Mouse (Mus musculus) midbrain, embryonic 15.5 days (tissue): Measurements from ENCODE around the gene Tyrobp. TPM values are rescaled to one million over a fixed set of nuclear protein-coding genes. Genes with fewer than 3 reads are reported as not detected.

Experiments used
- ATAC-seq: fragments of 200-750 bp; cut with Nextera tagmentation; replicated peaks from 2 replicates; pipeline ENCODE4 v1.8.0; 2017; ENCODE audit warnings: moderate TSS enrichment
- H3K27ac ChIP-seq: fragments of 300-500 bp; sonication (generic); 2 replicates; pipeline ENCODE4 v1.5.1; 2015; ENCODE audit warnings: mild to moderate bottlenecking, inconsistent platforms
- H3K27me3 ChIP-seq: fragments of 300-500 bp; sonication (generic); replicated peaks from 2 replicates; pipeline ENCODE4 v1.6.1; 2015; ENCODE audit warnings: inconsistent platforms
- H3K36me3 ChIP-seq: fragments of 300-500 bp; sonication (generic); replicated peaks from 2 replicates; pipeline ENCODE4 v1.6.1; 2015; ENCODE audit warnings: inconsistent platforms
- H3K4me1 ChIP-seq: fragments of 300-500 bp; sonication (generic); 2 replicates; pipeline ENCODE4 v1.6.1; 2015; ENCODE audit warnings: inconsistent platforms
- H3K4me2 ChIP-seq: fragments of 300-500 bp; sonication (generic); 2 replicates; pipeline ENCODE4 v1.6.1; 2015; ENCODE audit warnings: inconsistent platforms, mild to moderate bottlenecking, moderate library complexity
- H3K4me3 ChIP-seq: fragments of 300-500 bp; sonication (generic); 2 replicates; pipeline ENCODE4 v1.5.1; 2015; ENCODE audit warnings: mild to moderate bottlenecking, inconsistent platforms
- H3K9ac ChIP-seq: fragments of 300-500 bp; sonication (generic); 2 replicates; pipeline ENCODE4 v1.6.1; 2015; ENCODE audit warnings: mild to moderate bottlenecking, inconsistent platforms
- H3K9me3 ChIP-seq: fragments of 300-500 bp; sonication (generic); 2 replicates; pipeline ENCODE4 v1.6.1; 2016; ENCODE audit warnings: inconsistent platforms
- whole genome bisulfite sequencing: fragments of 180-500 bp; shearing (Covaris S2); methylation state at CpG from one replicate; pipeline ENCODE4 v1.1.7; 2015; ENCODE audit warnings: mixed read lengths; 5-methylcytosine and 5-hydroxymethylcytosine counted together
- polyA plus RNA-seq: library from polyadenylated mRNA; unstranded; fragments of >200 nt; fragmentation: Nextera tagmentation; extraction: Ambion mirVana; gene quantifications from 2 replicates; pipeline ENCODE4 v1.2.1, GENCODE M21; 2015

The Tyrobp gene
- polyA plus RNA-seq, 1 experiment from 2014 or later, result 27.8 TPM

- Histone ChIP-seq H3K36me3 (peaks cover 16% of the 10 kb centered on the region), H3K4me1 (no peaks in the 10 kb centered on the region), H3K27me3 (no peaks in the 10 kb centered on the region), H3K4me2 (no peak overlapping the region), H3K27ac (no peak overlapping the region), H3K9ac (no peak overlapping the region), H3K9me3 (no peaks in the 10 kb centered on the region), H3K4me3 (no peak overlapping the region)
- WGBS, result 57% methylated on average over 2 of the region's 2 CpGs
- ATAC-seq, result no peak
Observed at GRCm38 (mm10) chr7:30430191-30430590, 16.6 kb downstream of the Tyrobp start.

DNA sequence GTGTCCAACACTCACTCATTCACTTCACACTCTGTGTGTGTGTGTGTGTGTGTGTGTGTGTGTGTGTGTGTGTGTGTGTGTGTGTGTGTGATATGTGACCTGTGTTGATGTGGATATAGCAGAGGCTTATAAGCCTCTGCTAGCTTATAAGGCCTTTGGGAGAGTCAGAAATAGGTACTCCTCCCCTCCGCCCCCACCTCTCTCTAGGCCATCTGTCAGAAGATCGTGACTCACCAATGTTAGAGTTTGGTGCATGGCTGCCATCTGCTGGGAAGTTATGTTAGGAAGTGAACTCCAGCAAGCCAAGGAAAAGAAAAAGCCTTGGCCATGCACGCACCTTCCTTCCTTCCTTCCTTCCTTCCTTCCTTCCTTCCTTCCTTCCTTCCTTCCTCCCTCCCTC, 18.2 kb downstream of the Tyrobp start:
- H3K36me3 ChIP-seq, result peaks cover 24% of the 10 kb centered on the region
- peak; percentile 59 for ATAC-seq
- H3K4me3 ChIP-seq, result no peak overlapping the region
- WGBS, result 13% methylated on average over 3 of the region's 3 CpGs
- H3K27me3 ChIP-seq, result no peaks in the 10 kb centered on the region
- no peak overlapping the region for H3K27ac ChIP-seq
- no peak overlapping the region for H3K4me2 ChIP-seq
- H3K9me3 ChIP-seq, result no peaks in the 10 kb centered on the region
- H3K4me1 ChIP-seq, result no peaks in the 10 kb centered on the region
- H3K9ac ChIP-seq, result no peak overlapping the region

- Histone ChIP-seq H3K4me2 (no peak overlapping the region), H3K4me3 (no peak overlapping the region), H3K27me3 (no peaks in the 10 kb centered on the region), H3K27ac (no peak overlapping the region), H3K9me3 (no peaks in the 10 kb centered on the region), H3K36me3 (peaks cover 37% of the 10 kb centered on the region), H3K4me1 (no peaks in the 10 kb centered on the region), H3K9ac (no peak overlapping the region)
- WGBS, result 3% methylated on average over 10 of the region's 10 CpGs
- no peak for ATAC-seq
Observed at GRCm38 (mm10) chr7:30434238-30434637, 20.7 kb downstream of the Tyrobp start.

- 76% methylated on average over 10 of the region's 10 CpGs for whole genome bisulfite sequencing
- Histone ChIP-seq H3K27ac (no peak overlapping the region), H3K4me3 (no peak overlapping the region), H3K36me3 (peaks cover 42% of the 10 kb centered on the region), H3K9ac (no peak overlapping the region), H3K4me2 (no peak overlapping the region), H3K4me1 (no peaks in the 10 kb centered on the region), H3K9me3 (no peaks in the 10 kb centered on the region), H3K27me3 (no peaks in the 10 kb centered on the region)
- ATAC-seq, result no peak
Observed at GRCm38 (mm10) chr7:30434701-30435100, 21.1 kb downstream of the Tyrobp start.

GRCm38 (mm10) chr7:30435156-30435555, 21.6 kb downstream of the Tyrobp start:
- WGBS, result 53% methylated on average over 9 of the region's 9 CpGs
- H3K9me3 ChIP-seq, result no peaks in the 10 kb centered on the region
- no peaks in the 10 kb centered on the region for H3K4me1 ChIP-seq
- no peak for ATAC-seq
- peaks cover 46% of the 10 kb centered on the region for H3K36me3 ChIP-seq
- H3K27ac ChIP-seq, result no peak overlapping the region
- no peaks in the 10 kb centered on the region for H3K27me3 ChIP-seq
- no peak overlapping the region for H3K9ac ChIP-seq
- H3K4me3 ChIP-seq, result no peak overlapping the region
- H3K4me2 ChIP-seq, result no peak overlapping the region

DNA sequence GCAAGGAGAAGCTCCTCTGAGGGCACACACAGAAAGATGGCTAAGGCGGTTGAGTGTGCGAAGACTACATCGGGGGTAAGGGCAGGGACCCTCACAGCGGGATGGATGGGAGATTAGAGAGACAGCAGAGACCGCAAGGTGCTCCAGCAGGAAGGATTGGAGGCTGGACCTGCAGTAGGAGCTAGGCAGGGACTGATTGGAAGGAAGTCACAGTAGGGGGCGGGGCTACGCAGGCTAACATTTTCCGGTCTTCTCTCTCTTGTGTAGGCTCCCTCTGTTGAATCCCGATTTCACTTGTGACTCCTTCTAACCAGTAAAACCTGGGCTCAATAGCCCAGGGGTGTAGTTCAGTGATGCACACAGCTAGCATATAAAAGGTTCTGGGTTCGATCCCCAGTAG, 23.3 kb downstream of the Tyrobp start:
- no peak for ATAC-seq
- Histone ChIP-seq H3K27me3 (no peaks in the 10 kb centered on the region), H3K27ac (no peak overlapping the region), H3K36me3 (peaks cover 53% of the 10 kb centered on the region), H3K9me3 (no peaks in the 10 kb centered on the region), H3K4me2 (no peak overlapping the region), H3K9ac (no peak overlapping the region), H3K4me3 (no peak overlapping the region), H3K4me1 (peaks cover 6% of the 10 kb centered on the region)
- WGBS, result 27% methylated on average over 10 of the region's 10 CpGs

DNA sequence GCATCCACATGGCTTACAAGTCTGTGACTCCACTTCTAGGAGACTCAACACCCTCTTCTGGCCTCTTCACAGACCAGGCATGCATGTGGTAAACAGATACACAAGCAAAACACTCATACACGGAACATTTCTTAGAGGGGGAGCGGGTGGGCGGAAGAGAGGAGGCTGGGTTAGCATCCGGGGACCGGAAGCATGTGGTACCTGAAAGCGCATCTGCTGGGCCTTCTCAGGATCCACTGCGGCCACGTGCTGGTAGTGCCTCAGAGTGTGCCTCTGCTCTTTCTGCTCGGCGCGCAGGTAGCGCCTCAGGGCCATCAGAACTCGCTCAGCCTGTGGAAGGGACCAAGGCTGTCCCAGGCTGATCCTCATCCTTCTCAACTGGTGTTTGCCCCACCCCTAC, 26.2 kb downstream of the Tyrobp start:
- Histone ChIP-seq H3K27ac (no peak overlapping the region), H3K27me3 (no peaks in the 10 kb centered on the region), H3K4me2 (no peak overlapping the region), H3K9ac (no peak overlapping the region), H3K4me3 (no peak overlapping the region), H3K4me1 (peaks cover 30% of the 10 kb centered on the region), H3K9me3 (no peaks in the 10 kb centered on the region), H3K36me3 (peaks cover 60% of the 10 kb centered on the region)
- 87% methylated on average over 13 of the region's 13 CpGs for WGBS
- ATAC-seq, result no peak

DNA sequence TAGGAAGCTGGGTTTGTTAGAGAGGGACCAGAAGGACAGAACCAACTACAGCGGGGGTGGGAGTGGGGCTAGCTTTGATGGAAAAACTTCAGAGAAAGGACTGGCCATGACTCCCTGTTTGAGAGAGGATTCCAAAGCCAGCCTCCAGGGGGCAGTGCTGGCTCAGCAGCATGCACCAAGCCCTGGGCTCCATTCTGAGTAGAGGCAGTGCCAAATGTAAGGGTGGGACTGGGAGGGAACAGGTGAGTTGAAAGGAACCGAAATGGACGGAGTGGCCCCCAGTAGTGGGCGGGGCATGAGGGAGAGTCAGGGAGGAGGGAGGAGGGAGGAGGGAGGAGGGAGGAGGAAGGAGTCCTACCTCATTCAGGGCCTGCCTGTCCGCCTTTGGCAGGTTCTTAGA, 27.1 kb downstream of the Tyrobp start:
- Histone ChIP-seq H3K4me1 (peaks cover 30% of the 10 kb centered on the region), H3K4me2 (no peak overlapping the region), H3K27me3 (no peaks in the 10 kb centered on the region), H3K4me3 (no peak overlapping the region), H3K36me3 (peaks cover 50% of the 10 kb centered on the region), H3K9me3 (no peaks in the 10 kb centered on the region), H3K27ac (no peak overlapping the region), H3K9ac (no peak overlapping the region)
- no peak for ATAC-seq
- 17% methylated on average over 4 of the region's 5 CpGs for WGBS

GRCm38 (mm10) chr7:30443696-30444095, 30.1 kb downstream of the Tyrobp start:
- H3K27me3 ChIP-seq, result no peaks in the 10 kb centered on the region
- H3K4me1 ChIP-seq, result peaks cover 36% of the 10 kb centered on the region
- 17% methylated on average over 9 of the region's 9 CpGs for WGBS
- peak overlapping the region; percentile 80 for H3K4me3 ChIP-seq
- peak overlapping the region; percentile 72 for H3K4me2 ChIP-seq
- no peaks in the 10 kb centered on the region for H3K9me3 ChIP-seq
- H3K36me3 ChIP-seq, result peaks cover 33% of the 10 kb centered on the region
- H3K27ac ChIP-seq, result peak overlapping the region; percentile 97
- ATAC-seq, result no peak
- peak overlapping the region; percentile 90 for H3K9ac ChIP-seq

- Histone ChIP-seq H3K27me3 (no peaks in the 10 kb centered on the region), H3K4me1 (peaks cover 36% of the 10 kb centered on the region), H3K27ac (peak overlapping the region; percentile 97), H3K9ac (peak overlapping the region; percentile 90), H3K4me3 (peak overlapping the region; percentile 80), H3K9me3 (no peaks in the 10 kb centered on the region), H3K36me3 (peaks cover 28% of the 10 kb centered on the region), H3K4me2 (peak overlapping the region; percentile 72)
- ATAC-seq, result peak; percentile 63
- under 1% methylated on average over 38 of the region's 38 CpGs for WGBS
Observed at GRCm38 (mm10) chr7:30444154-30444970, 30.8 kb downstream of the Tyrobp start.

- peak within 1 kb of the TSS; percentile 72 for H3K4me2 ChIP-seq
- H3K4me3 ChIP-seq, result peak within 1 kb of the TSS; percentile 80
- H3K4me1 ChIP-seq, result peaks cover 36% of the 10 kb centered on the region
- H3K9me3 ChIP-seq, result no peaks in the 10 kb centered on the region
- H3K9ac ChIP-seq, result peak within 1 kb of the TSS; percentile 90
- H3K27me3 ChIP-seq, result no peaks in the 10 kb centered on the region
- peaks cover 20% of the 10 kb centered on the region for H3K36me3 ChIP-seq
- ATAC-seq, result peak; percentile 87
- H3K27ac ChIP-seq, result peak within 1 kb of the TSS; percentile 97
- under 1% methylated on average over 58 of the region's 72 CpGs for WGBS
Observed at GRCm38 (mm10) chr7:30444971-30445751, 31.6 kb downstream of the Tyrobp start, which contains the start of gene Aplp1. Gene Aplp1, minus strand, starts transcription at chr7:30445535.

- no peak overlapping the region for H3K27ac ChIP-seq
- H3K4me2 ChIP-seq, result no peak overlapping the region
- no peaks in the 10 kb centered on the region for H3K9me3 ChIP-seq
- H3K36me3 ChIP-seq, result no peaks in the 10 kb centered on the region
- no peak overlapping the region for H3K9ac ChIP-seq
- ATAC-seq, result no peak
- no peak overlapping the region for H3K4me3 ChIP-seq
- 81% methylated on average over 7 of the region's 7 CpGs for WGBS
- peaks cover 11% of the 10 kb centered on the region for H3K4me1 ChIP-seq
- H3K27me3 ChIP-seq, result peaks cover 33% of the 10 kb centered on the region
Observed at GRCm38 (mm10) chr7:30450241-30450640, 36.7 kb downstream of the Tyrobp start.
